Mouse (Mus musculus) CH12.LX (cell line): ENCODE results near the gene Tktl1. TPM values are rescaled to one million over a fixed set of nuclear protein-coding genes. Genes with fewer than 3 reads are reported as not detected.
A peak's percentile ranks its signal among the peaks of the same experiment; 100 is the strongest.

ENCODE experiments used
- DNase-seq: peaks from one replicate; pipeline ENCODE4 v3.0.0-alpha.2; 2013; ENCODE audit errors: extremely low read depth
- H3K27ac ChIP-seq: 2 replicates; pipeline ENCODE4 v1.5.1; 2012; ENCODE audit warnings: low read depth, mild to moderate bottlenecking, control low read depth, moderate library complexity; ENCODE audit not compliant: insufficient read depth
- H3K27me3 ChIP-seq: replicated peaks from 2 replicates; pipeline ENCODE3; 2012; ENCODE audit warnings: inconsistent platforms
- H3K36me3 ChIP-seq, 2 experiments: replicated peaks in 1 of 2; 2 replicates each; pipeline versions ENCODE3 to v1.6.1; 2012; ENCODE audit warnings: inconsistent platforms in 1 of 2, low read length in 1 of 2, mild to moderate bottlenecking in 1 of 2, mixed read lengths in 1 of 2, moderate library complexity in 1 of 2; ENCODE audit not compliant: control insufficient read depth in 1 of 2, insufficient read depth in 1 of 2
- H3K4me1 ChIP-seq, 2 experiments: 2 replicates each; pipeline ENCODE4 v1.6.1; 2012; ENCODE audit warnings: inconsistent platforms in 1 of 2, moderate library complexity in 1 of 2; ENCODE audit not compliant: insufficient read depth in 2 of 2, control insufficient read depth in 1 of 2
- H3K4me2 ChIP-seq: 2 replicates; pipeline ENCODE4 v1.6.1; 2012; ENCODE audit warnings: low read depth, mild to moderate bottlenecking, control low read depth; ENCODE audit not compliant: poor library complexity, insufficient read depth, severe bottlenecking
- H3K4me3 ChIP-seq, 3 experiments: fragments of 150-350 bp in 1 of 3; sonication (generic) in 1 of 3; replicated peaks in 1 of 3; 2 replicates each; pipeline versions ENCODE3 to v1.5.1; 2011 to 2012; ENCODE audit warnings: low read depth in 2 of 3, low read length in 2 of 3, mild to moderate bottlenecking in 2 of 3, moderate library complexity in 2 of 3, control low read depth in 1 of 3, improper control_type of control experiment in 1 of 3, inconsistent platforms in 1 of 3, mixed read lengths in 1 of 3; ENCODE audit not compliant: poor library complexity in 1 of 3
- H3K79me2 ChIP-seq: replicated peaks from 2 replicates; pipeline ENCODE4 v1.6.1; 2012; ENCODE audit warnings: mild to moderate bottlenecking, moderate library complexity; ENCODE audit not compliant: control insufficient read depth, poor library complexity, insufficient read depth, severe bottlenecking; ENCODE audit errors: extremely low read depth
- H3K9ac ChIP-seq: 2 replicates; pipeline ENCODE4 v1.6.1; 2012; ENCODE audit warnings: low read depth, mild to moderate bottlenecking, control low read depth, moderate library complexity; ENCODE audit not compliant: insufficient read depth
- H3K9me3 ChIP-seq: replicated peaks from 2 replicates; pipeline ENCODE3; 2012; ENCODE audit warnings: low read length, inconsistent platforms, mixed read lengths
- BHLHE40 ChIP-seq: IDR thresholded peaks from 2 replicates; pipeline ENCODE4 v1.6.1; 2011; ENCODE audit warnings: mild to moderate bottlenecking, low read depth, low read length, improper control_type of control experiment
- CHD2 ChIP-seq: IDR thresholded peaks from 2 replicates; pipeline ENCODE4 v1.6.1; 2011; ENCODE audit warnings: low read length, improper control_type of control experiment
- E2F4 ChIP-seq: IDR thresholded peaks from 2 replicates; pipeline ENCODE4 v1.6.1; 2011; ENCODE audit warnings: low read depth, low read length, improper control_type of control experiment; ENCODE audit not compliant: insufficient replicate concordance
- ELF1 ChIP-seq: IDR thresholded peaks from 2 replicates; pipeline ENCODE4 v1.6.1; 2014; ENCODE audit warnings: low read depth, mild to moderate bottlenecking, inconsistent platforms, low read length, improper control_type of control experiment
- EP300 ChIP-seq: IDR thresholded peaks from 2 replicates; pipeline ENCODE4 v1.6.1; 2011; ENCODE audit warnings: low read length, improper control_type of control experiment
- ETS1 ChIP-seq: conservative IDR thresholded peaks from 2 replicates; pipeline ENCODE4 v1.6.1; 2012; ENCODE audit warnings: low read depth, mild to moderate bottlenecking, inconsistent platforms, low read length, improper control_type of control experiment, moderate library complexity
- GABPA ChIP-seq: IDR thresholded peaks from 2 replicates; pipeline ENCODE4 v1.6.1; 2012; ENCODE audit warnings: low read depth, low read length, improper control_type of control experiment, inconsistent platforms; ENCODE audit not compliant: insufficient replicate concordance
- IRF4 ChIP-seq: IDR thresholded peaks from 2 replicates; pipeline ENCODE4 v1.6.1; 2014; ENCODE audit warnings: low read depth, mild to moderate bottlenecking, inconsistent platforms, low read length, improper control_type of control experiment
- JUN ChIP-seq: IDR thresholded peaks from 2 replicates; pipeline ENCODE4 v1.6.1; 2011; ENCODE audit warnings: low read depth, mild to moderate bottlenecking, low read length, improper control_type of control experiment, moderate library complexity; ENCODE audit not compliant: insufficient read depth
- JUND ChIP-seq: conservative IDR thresholded peaks from 2 replicates; pipeline ENCODE4 v1.6.1; 2011; ENCODE audit warnings: low read depth, low read length, improper control_type of control experiment
- KAT2A ChIP-seq: IDR thresholded peaks from 2 replicates; pipeline ENCODE4 v1.6.1; 2012; ENCODE audit warnings: low read length, improper control_type of control experiment, inconsistent platforms; ENCODE audit not compliant: insufficient replicate concordance
- MAZ ChIP-seq: IDR thresholded peaks from 2 replicates; pipeline ENCODE4 v1.6.1; 2012; ENCODE audit warnings: low read depth, mild to moderate bottlenecking, inconsistent platforms, low read length, improper control_type of control experiment, moderate library complexity
- MXI1 ChIP-seq: IDR thresholded peaks from 2 replicates; pipeline ENCODE4 v1.6.1; 2011; ENCODE audit warnings: mild to moderate bottlenecking, low read depth, low read length, improper control_type of control experiment
- NELFE ChIP-seq: IDR thresholded peaks from 2 replicates; pipeline ENCODE4 v1.6.1; 2011; ENCODE audit warnings: low read depth, low read length, improper control_type of control experiment
- NRF1 ChIP-seq: IDR thresholded peaks from 2 replicates; pipeline ENCODE4 v1.6.1; 2014; ENCODE audit warnings: low read depth, mild to moderate bottlenecking, inconsistent platforms, low read length, improper control_type of control experiment, moderate library complexity
- PAX5 ChIP-seq: IDR thresholded peaks from 2 replicates; pipeline ENCODE4 v1.6.1; 2012; ENCODE audit warnings: low read length, inconsistent platforms, mixed read lengths
- POLR2A ChIP-seq: IDR thresholded peaks from 2 replicates; pipeline ENCODE4 v1.6.1; 2011; ENCODE audit warnings: low read depth, mild to moderate bottlenecking, improper control_type of control experiment, low read length
- POLR2AphosphoS2 ChIP-seq: IDR thresholded peaks from 2 replicates; pipeline ENCODE4 v1.6.1; 2011; ENCODE audit warnings: low read depth, low read length, improper control_type of control experiment
- RAD21 ChIP-seq: IDR thresholded peaks from 2 replicates; pipeline ENCODE4 v1.6.1; 2011; ENCODE audit warnings: low read depth, mild to moderate bottlenecking, low read length, improper control_type of control experiment, moderate library complexity
- SIN3A ChIP-seq: IDR thresholded peaks from 2 replicates; pipeline ENCODE4 v1.6.1; 2012; ENCODE audit warnings: low read length, improper control_type of control experiment, inconsistent platforms
- TBP ChIP-seq: conservative IDR thresholded peaks from 2 replicates; pipeline ENCODE4 v1.6.1; 2011; ENCODE audit warnings: low read depth, low read length, improper control_type of control experiment
- TCF12 ChIP-seq: IDR thresholded peaks from 2 replicates; pipeline ENCODE4 v1.6.1; 2014; ENCODE audit warnings: low read depth, mild to moderate bottlenecking, inconsistent platforms, low read length, improper control_type of control experiment
- UBTF ChIP-seq: IDR thresholded peaks from 2 replicates; pipeline ENCODE4 v1.6.1; 2012; ENCODE audit warnings: low read depth, mild to moderate bottlenecking, inconsistent platforms, low read length, improper control_type of control experiment, moderate library complexity
- USF2 ChIP-seq: conservative IDR thresholded peaks from 2 replicates; pipeline ENCODE4 v1.6.1; 2011; ENCODE audit warnings: low read depth, low read length, improper control_type of control experiment
- ZC3H11A ChIP-seq: IDR thresholded peaks from 2 replicates; pipeline ENCODE4 v1.6.1; 2012; ENCODE audit warnings: low read depth, mild to moderate bottlenecking, inconsistent platforms, low read length, improper control_type of control experiment
- dilution Hi-C: fragments of 300-500 bp; cut with MboI; formaldehyde crosslinking; loops from 2 replicates; pipeline ENCODE4 v1.14.3; 2020; ENCODE audit warnings: low sequenced_read_pairs; ENCODE audit not compliant: extremely low pct_unique_long_range_greater_than_20kb, extremely low pct_ligation_motif_present
- in situ Hi-C: fragments of 300-500 bp; cut with MboI; formaldehyde crosslinking; loops from 3 replicates; pipeline ENCODE4 v1.14.3; 2019; ENCODE audit warnings: low sequenced_read_pairs, low pct_ligation_motif_present, low pct_unique_long_range_greater_than_20kb, mixed read lengths
- polyA plus RNA-seq: library from polyadenylated mRNA; unstranded; fragments of >175 nt; gene quantifications from 2 replicates; pipeline ENCODE4 v1.2.1, GENCODE M21; 2012; ENCODE audit warnings: low read depth; ENCODE audit not compliant: insufficient read length
- total RNA-seq, 2 experiments: library from RNA; depleted of rRNA; stranded (reverse); fragments of 300-350 nt in 1 of 2; fragments of >200 nt in 1 of 2; gene quantifications; 2 replicates each; pipeline ENCODE4 v1.2.3; 2012 to 2014

Gene Tktl1
- total and polyA plus RNA-seq, 3 experiments = not detected

GRCm38 (mm10) chrX:74254888-74255565, 78.0 kb downstream of the Tktl1 start:
- H3K4me3 ChIP-seq = peak overlapping the region; percentile 50 to 78 (median 72)
- peaks cover 2 to 9% of the 10 kb centered on the region in 2 experiments; a peak in 3 of 4 replicates for H3K4me1 ChIP-seq
- in situ Hi-C loops (no loop called here), dilution Hi-C loops (no loop called here)
- H3K36me3 ChIP-seq = peaks cover 18 to 27% of the 10 kb centered on the region in 2 experiments
- peak overlapping the region; percentile 62 for H3K9ac ChIP-seq
- no peak for TF ChIP-seq BHLHE40
- TF ChIP-seq ETS1 = 0 out of 2 replicates have a peak, but pooled peaks have one; percentile 2
- TF ChIP-seq POLR2A = no peak
- 0 out of 2 replicates have a peak, but pooled peaks have one; percentile 8 for TF ChIP-seq TBP
- TF ChIP-seq E2F4 = 0 out of 2 replicates have a peak, but pooled peaks have one; percentile 49
- TF ChIP-seq IRF4 = no peak
- TF ChIP-seq JUN = no peak
- TF ChIP-seq ELF1 = no peak
- no peak for TF ChIP-seq MAZ
- TF ChIP-seq JUND = no peak
- no peak for TF ChIP-seq ZC3H11A
- TF ChIP-seq SIN3A = peak; percentile 17; the same call in 1 of the 2 replicates
- TF ChIP-seq PAX5 = no peak
- TF ChIP-seq TCF12 = no peak
- TF ChIP-seq RAD21 = no peak
- TF ChIP-seq CHD2 = no peak
- no peak for TF ChIP-seq UBTF
- TF ChIP-seq POLR2AphosphoS2 = no peak
- 0 out of 2 replicates have a peak, but pooled peaks have one; percentile 48 for TF ChIP-seq KAT2A
- TF ChIP-seq EP300 = no peak
- TF ChIP-seq NELFE = no peak
- TF ChIP-seq MXI1 = no peak
- TF ChIP-seq USF2 = no peak
- no peak for TF ChIP-seq NRF1
- no peak for TF ChIP-seq GABPA
- DNase-seq = no peak
- H3K27me3 ChIP-seq = no peaks in the 10 kb centered on the region
- H3K4me2 ChIP-seq = peak overlapping the region; percentile 87; the same call in 1 of the 2 replicates
- H3K27ac ChIP-seq = peak overlapping the region; percentile 78
- peaks cover 10% of the 10 kb centered on the region; the same call in 1 of the 2 replicates for H3K79me2 ChIP-seq
- H3K9me3 ChIP-seq = no peaks in the 10 kb centered on the region
